25 mouse cellular contexts compared by ENCODE assay signal in the genomic region with DNA sequence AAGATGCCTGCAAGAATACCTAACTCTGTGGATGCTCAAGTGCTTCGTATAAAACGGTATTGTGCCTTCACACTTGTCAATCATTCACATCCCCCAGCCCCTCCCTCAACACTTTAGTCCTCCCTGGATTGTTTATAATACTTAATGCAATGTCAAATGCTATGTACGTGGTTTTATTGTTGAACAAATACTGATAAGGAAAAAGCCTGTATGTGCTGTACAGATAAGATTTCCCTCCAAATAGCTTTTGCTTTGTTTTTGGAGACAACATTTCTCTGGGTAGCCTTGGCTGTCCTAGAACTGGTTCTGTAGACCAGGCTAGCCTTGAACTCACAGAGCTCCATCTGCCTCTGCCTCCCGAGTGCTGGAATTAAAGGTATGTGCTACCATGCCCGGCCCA.
"Had no signal": no experiment of that assay in that cellular context is flagged by ENCODE, and none has a peak within 500 bp of the region (broad histone marks: within the 10 kb centered on the region; RNA-seq: fewer than 3 reads in every experiment).

No protein-coding gene starts in this region.

- H3K9me3 ChIP-seq: heart, embryonic 13.5 days; heart, embryonic 15.5 days; hindbrain, embryonic 13.5 days; hindbrain, embryonic 15.5 days; limb, embryonic 10.5 days; limb, embryonic 12.5 days; liver, embryonic 13.5 days had no signal

- DNase-seq: gastrocnemius, postnatal 14 days; gastrocnemius, postnatal 36 days; heart, adult 11 months; heart, adult 2 months; heart, postnatal 14 days; heart, postnatal 36 days; kidney, adult 11 months; kidney, adult 8-10 months; kidney, postnatal 10 days; kidney, postnatal 25 days; kidney, postnatal 4 days; liver; liver, embryonic 13.5 days had no signal

- H3K27me3 ChIP-seq: heart, embryonic 13.5 days; heart, embryonic 15.5 days; hindbrain, embryonic 13.5 days; hindbrain, embryonic 15.5 days; limb, embryonic 12.5 days; liver, embryonic 13.5 days had no signal

- H3K9ac ChIP-seq: heart, embryonic 13.5 days; heart, embryonic 15.5 days; hindbrain, embryonic 13.5 days; hindbrain, embryonic 15.5 days; limb, embryonic 12.5 days; liver, embryonic 13.5 days had no signal

- H3K4me3 ChIP-seq: heart, adult 2 months; heart, embryonic 13.5 days; heart, embryonic 15.5 days; hindbrain, embryonic 13.5 days; hindbrain, embryonic 15.5 days; layer of hippocampus, adult 2 months; left cerebral cortex, adult 2 months; limb, embryonic 10.5 days; limb, embryonic 12.5 days; liver, embryonic 13.5 days had no signal

- H3K36me3 ChIP-seq: heart, embryonic 15.5 days; hindbrain, embryonic 13.5 days; hindbrain, embryonic 15.5 days; limb, embryonic 12.5 days; liver, embryonic 13.5 days had no signal

- ATAC-seq: hindbrain, postnatal 0 days; intestine, embryonic 16.5 days had no signal

- H3K4me2 ChIP-seq: heart, embryonic 11.5 days; heart, embryonic 13.5 days; heart, embryonic 15.5 days; hindbrain, embryonic 13.5 days; hindbrain, embryonic 15.5 days; limb, embryonic 12.5 days; liver, embryonic 11.5 days; liver, embryonic 13.5 days had no signal

- H3K27ac ChIP-seq: heart, adult 2 months; heart, embryonic 13.5 days; heart, embryonic 15.5 days; hindbrain, embryonic 13.5 days; hindbrain, embryonic 15.5 days; hindbrain, postnatal 0 days; layer of hippocampus, adult 2 months; left cerebral cortex, adult 2 months; limb, embryonic 10.5 days; limb, embryonic 12.5 days; liver, embryonic 13.5 days had no signal
